Mouse (Mus musculus) liver, embryonic 12.5 days (tissue): ENCODE measurements around the gene Acot10. TPM values are rescaled to one million over a fixed set of nuclear protein-coding genes. Genes with fewer than 3 reads are reported as not detected.
"Not testable (repeated sequence)": the region's sequence is repeated elsewhere in the genome, so short reads cannot be mapped to it uniquely, and the experiment has no call there.

ENCODE experiments used
- ATAC-seq: fragments of 200-750 bp; cut with Nextera tagmentation; 2 replicates; pipeline ENCODE4 v1.8.0; 2017; ENCODE audit warnings: moderate number of reproducible peaks, mild to moderate bottlenecking, moderate library complexity
- H3K27ac ChIP-seq: fragments of 300-500 bp; sonication (generic); 2 replicates; pipeline ENCODE4 v1.5.1; 2016; ENCODE audit warnings: mild to moderate bottlenecking
- H3K27me3 ChIP-seq: fragments of 300-500 bp; sonication (generic); replicated peaks from 2 replicates; pipeline ENCODE4 v1.6.1; 2016; ENCODE audit warnings: mild to moderate bottlenecking, moderate library complexity
- H3K36me3 ChIP-seq: fragments of 300-500 bp; sonication (generic); 2 replicates; pipeline ENCODE4 v1.6.1; 2016; ENCODE audit warnings: mild to moderate bottlenecking, moderate library complexity
- H3K4me1 ChIP-seq: fragments of 300-500 bp; sonication (generic); 2 replicates; pipeline ENCODE4 v1.6.1; 2016
- H3K4me2 ChIP-seq: fragments of 300-500 bp; sonication (generic); 2 replicates; pipeline ENCODE4 v1.6.1; 2016; ENCODE audit warnings: mild to moderate bottlenecking, moderate library complexity
- H3K4me3 ChIP-seq: fragments of 300-500 bp; sonication (generic); 2 replicates; pipeline ENCODE4 v1.5.1; 2016; ENCODE audit warnings: mild to moderate bottlenecking, moderate library complexity
- H3K9ac ChIP-seq: fragments of 300-500 bp; sonication (generic); 2 replicates; pipeline ENCODE4 v1.6.1; 2016; ENCODE audit warnings: mild to moderate bottlenecking, moderate library complexity
- H3K9me3 ChIP-seq: fragments of 300-500 bp; sonication (generic); replicated peaks from 2 replicates; pipeline ENCODE4 v1.6.1; 2016; ENCODE audit warnings: mild to moderate bottlenecking, moderate library complexity
- WGBS: fragments of 180-500 bp; shearing (Covaris S2); methylation state at CpG from one replicate; pipeline ENCODE4 v1.1.7; 2016; ENCODE audit not compliant: insufficient replicate concordance; 5-methylcytosine and 5-hydroxymethylcytosine counted together
- polyA plus RNA-seq: library from polyadenylated mRNA; unstranded; fragments of >200 nt; fragmentation: Nextera tagmentation; extraction: Ambion mirVana; gene quantifications from 2 replicates; pipeline ENCODE4 v1.2.1, GENCODE M21; 2016

The Acot10 gene
- polyA plus RNA-seq: not detected in 2 replicates

DNA sequence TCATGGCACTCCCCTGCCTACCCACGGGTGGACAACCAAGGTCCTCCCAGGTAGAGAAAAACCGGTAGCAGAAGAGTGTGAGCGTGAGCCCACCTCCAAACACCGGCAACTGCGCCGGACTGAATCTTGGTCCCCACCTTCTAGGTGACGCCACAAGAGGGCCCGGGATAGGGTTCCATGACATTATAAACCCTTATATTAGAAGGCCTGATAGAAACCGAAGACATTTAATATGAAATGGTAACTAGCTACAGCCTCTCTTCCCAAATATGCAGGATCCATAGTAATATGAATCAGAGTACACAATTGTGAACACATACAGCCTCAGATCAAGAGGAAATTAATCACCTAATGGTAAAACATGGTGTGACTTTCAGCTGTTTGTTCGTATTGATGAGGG is at the start of gene Acot10:
TSS of gene Acot10 (minus strand) at position 101 of the 400 bp plus-strand sequence.
- Histone ChIP-seq H3K27ac (no peak within 1 kb of the TSS), H3K9ac (no peak within 1 kb of the TSS), H3K9me3 (no peaks in the 10 kb centered on the region), H3K27me3 (no peaks in the 10 kb centered on the region), H3K4me2 (no peak within 1 kb of the TSS), H3K4me1 (no peaks in the 10 kb centered on the region), H3K4me3 (no peak within 1 kb of the TSS), H3K36me3 (no peaks in the 10 kb centered on the region)
- 78% methylated on average over 10 of the region's 10 CpGs for WGBS
- no peak for ATAC-seq

- H3K27me3 ChIP-seq: no peaks in the 10 kb centered on the region
- H3K4me2 ChIP-seq: no peak overlapping the region
- H3K9ac ChIP-seq: no peak overlapping the region
- H3K9me3 ChIP-seq: no peaks in the 10 kb centered on the region
- no peak overlapping the region for H3K27ac ChIP-seq
- 58% methylated on average over 4 of the region's 4 CpGs for WGBS
- ATAC-seq: no peak
- H3K4me1 ChIP-seq: no peaks in the 10 kb centered on the region
- no peaks in the 10 kb centered on the region for H3K36me3 ChIP-seq
- H3K4me3 ChIP-seq: no peak overlapping the region
These were observed 45.3 kb upstream of the Acot10 start for GRCm38 (mm10) chr15:20711859-20712258.

DNA sequence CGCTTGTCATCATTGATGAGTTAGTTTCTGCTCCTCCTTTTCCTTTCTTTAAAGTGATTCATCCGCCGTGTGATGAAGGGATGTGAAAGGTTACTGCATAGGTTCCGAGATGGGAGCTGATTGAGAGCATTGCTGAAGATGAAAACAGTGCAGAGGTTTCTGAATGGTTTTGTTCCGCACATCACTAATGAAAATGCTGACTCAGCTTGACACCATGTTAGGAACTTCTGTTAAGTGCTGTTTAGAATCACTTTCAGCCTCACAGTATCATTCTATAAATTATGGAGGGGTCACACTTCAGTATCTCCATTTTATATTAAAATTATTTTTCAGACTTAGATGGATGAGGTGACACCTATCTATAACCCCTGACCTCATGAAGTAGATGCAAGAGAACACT is 29.7 kb upstream of the Acot10 start:
- Histone ChIP-seq H3K27me3 (no peaks in the 10 kb centered on the region), H3K9me3 (no peaks in the 10 kb centered on the region), H3K4me1 (no peaks in the 10 kb centered on the region), H3K4me2 (no peak overlapping the region), H3K27ac (no peak overlapping the region), H3K4me3 (no peak overlapping the region), H3K9ac (no peak overlapping the region), H3K36me3 (no peaks in the 10 kb centered on the region)
- 68% methylated on average over 5 of the region's 5 CpGs for WGBS
- no peak for ATAC-seq

- no peaks in the 10 kb centered on the region for H3K9me3 ChIP-seq
- H3K4me3 ChIP-seq: no peak overlapping the region
- H3K36me3 ChIP-seq: no peaks in the 10 kb centered on the region
- no peak for ATAC-seq
- H3K27me3 ChIP-seq: no peaks in the 10 kb centered on the region
- no peak overlapping the region for H3K9ac ChIP-seq
- H3K27ac ChIP-seq: no peak overlapping the region
- 71% methylated on average over 5 of the region's 5 CpGs for WGBS
- no peak overlapping the region for H3K4me2 ChIP-seq
- no peaks in the 10 kb centered on the region for H3K4me1 ChIP-seq
These were observed 17.6 kb upstream of the Acot10 start for GRCm38 (mm10) chr15:20684200-20684599.

DNA sequence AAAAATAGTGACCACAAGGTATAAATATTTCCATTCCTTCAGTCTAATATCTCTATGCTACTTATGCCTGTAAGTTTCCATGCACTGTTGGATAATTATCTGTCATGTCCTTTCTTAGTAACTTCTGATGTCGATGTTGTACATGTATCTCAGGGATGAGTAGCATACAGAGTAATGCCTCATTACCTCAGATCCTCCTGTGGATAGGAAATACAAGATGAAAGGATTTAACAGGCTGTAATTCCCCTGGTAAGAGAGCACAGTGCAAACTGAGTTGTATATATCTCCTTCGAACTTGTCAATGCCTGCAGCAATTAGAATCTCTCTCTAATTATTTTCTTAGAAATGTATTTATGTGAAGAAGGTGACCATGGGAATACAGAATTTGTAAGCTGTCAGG is 16.2 kb upstream of the Acot10 start:
- ATAC-seq: no peak
- no peak overlapping the region for H3K4me3 ChIP-seq
- WGBS: 58% methylated on average over 2 of the region's 2 CpGs
- H3K27me3 ChIP-seq: no peaks in the 10 kb centered on the region
- no peaks in the 10 kb centered on the region for H3K9me3 ChIP-seq
- H3K9ac ChIP-seq: no peak overlapping the region
- H3K27ac ChIP-seq: no peak overlapping the region
- H3K4me1 ChIP-seq: no peaks in the 10 kb centered on the region
- H3K4me2 ChIP-seq: no peak overlapping the region
- no peaks in the 10 kb centered on the region for H3K36me3 ChIP-seq

- not testable (repeated sequence) for H3K36me3 ChIP-seq, H3K4me1 ChIP-seq, H3K27me3 ChIP-seq, H3K4me3 ChIP-seq, H3K27ac ChIP-seq, H3K4me2 ChIP-seq, H3K9me3 ChIP-seq, ATAC-seq, H3K9ac ChIP-seq
- WGBS: 51% methylated on average over 2 of the region's 2 CpGs
These were observed 3.0 kb upstream of the Acot10 start for GRCm38 (mm10) chr15:20669507-20669906.

GRCm38 (mm10) chr15:20667989-20668388 is 1.4 kb upstream of the Acot10 start:
- 33% methylated on average over 1 of the region's 1 CpGs for WGBS
- Histone ChIP-seq H3K4me1 (no peaks in the 10 kb centered on the region), H3K4me2 (no peak overlapping the region), H3K36me3 (no peaks in the 10 kb centered on the region), H3K27ac (no peak overlapping the region), H3K9ac (no peak overlapping the region), H3K9me3 (no peaks in the 10 kb centered on the region), H3K27me3 (no peaks in the 10 kb centered on the region), H3K4me3 (no peak overlapping the region)
- ATAC-seq: no peak

- ATAC-seq: no peak
- no peaks in the 10 kb centered on the region for H3K9me3 ChIP-seq
These were observed 800 bp upstream of the Acot10 start for GRCm38 (mm10) chr15:20667350-20667749.

DNA sequence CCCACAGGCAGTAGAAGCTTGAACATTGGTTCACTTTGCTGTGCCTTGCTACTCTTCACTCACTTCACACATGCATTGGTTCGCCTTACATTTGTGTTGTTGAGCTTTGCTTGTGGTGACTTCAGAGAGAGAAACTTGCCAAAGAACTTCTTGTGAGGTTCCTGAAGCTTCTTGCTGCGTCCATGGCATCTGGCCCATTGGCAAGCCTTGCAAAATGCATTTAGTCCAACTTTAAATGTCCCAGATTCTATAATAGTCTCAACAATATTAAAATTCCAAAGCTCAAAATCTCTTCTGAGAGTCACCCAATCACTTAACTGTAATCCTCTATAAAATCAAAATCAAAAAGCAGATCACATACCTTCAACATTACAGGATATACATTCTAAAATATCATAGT is 6.3 kb downstream of the Acot10 start:
- 48% methylated on average over 2 of the region's 2 CpGs for WGBS
- ATAC-seq: no peak

More at GRCm38 (mm10) chr15:20667350-20667749, 800 bp upstream of the Acot10 start:
- no peaks in the 10 kb centered on the region for H3K36me3 ChIP-seq
- H3K4me3 ChIP-seq: no peak overlapping the region
- no peak overlapping the region for H3K9ac ChIP-seq
- H3K4me1 ChIP-seq: no peaks in the 10 kb centered on the region
- H3K27me3 ChIP-seq: no peaks in the 10 kb centered on the region
- H3K27ac ChIP-seq: no peak overlapping the region
- H3K4me2 ChIP-seq: no peak overlapping the region

DNA sequence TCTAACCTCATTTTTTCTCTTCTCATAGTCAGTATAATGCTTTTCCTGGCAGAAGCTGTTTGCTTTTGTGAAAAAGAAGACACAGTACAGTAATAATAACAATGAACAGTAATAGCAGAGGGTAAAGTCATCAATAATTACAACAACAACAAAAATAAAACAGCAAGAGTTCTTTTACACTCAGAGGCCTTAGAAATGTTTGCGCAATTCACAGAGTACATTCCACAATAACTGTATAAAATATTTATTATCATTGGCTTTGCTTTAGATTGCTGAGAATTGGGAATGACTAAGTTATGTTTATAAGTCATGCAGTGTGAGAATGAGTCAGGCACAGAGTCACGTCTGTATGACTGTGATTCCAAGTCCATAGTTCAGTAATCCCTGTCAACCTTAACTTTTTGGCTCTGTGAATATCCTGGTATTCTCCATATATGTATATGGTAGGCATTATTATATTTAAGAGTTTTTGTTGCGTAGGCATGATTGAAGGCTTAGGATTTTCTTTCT is 23.6 kb downstream of the Acot10 start:
- Histone ChIP-seq H3K27ac (no peak overlapping the region), H3K4me1 (no peaks in the 10 kb centered on the region), H3K9me3 (no peaks in the 10 kb centered on the region), H3K36me3 (no peaks in the 10 kb centered on the region), H3K4me2 (no peak overlapping the region), H3K4me3 (no peak overlapping the region), H3K9ac (no peak overlapping the region), H3K27me3 (no peaks in the 10 kb centered on the region)
- WGBS: 69% methylated on average over 3 of the region's 3 CpGs
- no peak for ATAC-seq

More for the DNA sequence above, 6.3 kb downstream of the Acot10 start:
- no peak overlapping the region for H3K27ac ChIP-seq
- H3K27me3 ChIP-seq: no peaks in the 10 kb centered on the region
- no peaks in the 10 kb centered on the region for H3K9me3 ChIP-seq
- H3K4me3 ChIP-seq: no peak overlapping the region
- H3K9ac ChIP-seq: no peak overlapping the region
- H3K36me3 ChIP-seq: no peaks in the 10 kb centered on the region
- no peaks in the 10 kb centered on the region for H3K4me1 ChIP-seq
- H3K4me2 ChIP-seq: no peak overlapping the region

DNA sequence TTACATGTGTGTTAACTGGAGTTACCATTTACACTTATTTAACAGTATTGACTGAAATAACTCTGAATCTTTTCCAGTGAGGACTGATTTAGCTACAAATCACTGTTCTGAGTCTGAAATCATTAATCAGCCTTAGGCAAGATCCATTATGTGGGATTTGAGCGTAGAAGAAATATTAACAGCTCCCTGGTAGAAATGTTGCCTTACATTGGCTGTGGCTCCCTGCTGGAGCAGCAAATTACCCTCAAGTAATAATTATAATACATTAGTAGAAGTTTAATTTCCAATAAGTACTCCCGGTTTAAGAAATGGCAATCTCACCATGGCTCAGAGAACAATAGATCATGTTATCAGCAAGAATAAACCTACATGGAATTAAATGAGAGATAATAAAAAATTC is 27.4 kb downstream of the Acot10 start:
- Histone ChIP-seq H3K27me3 (no peaks in the 10 kb centered on the region), H3K9ac (no peak overlapping the region), H3K4me1 (no peaks in the 10 kb centered on the region), H3K9me3 (no peaks in the 10 kb centered on the region), H3K36me3 (no peaks in the 10 kb centered on the region), H3K4me3 (no peak overlapping the region), H3K4me2 (no peak overlapping the region), H3K27ac (no peak overlapping the region)
- ATAC-seq: no peak
- WGBS: 70% methylated on average over 2 of the region's 2 CpGs

- no peak overlapping the region for H3K27ac ChIP-seq
- 58% methylated on average over 2 of the region's 2 CpGs for WGBS
- no peaks in the 10 kb centered on the region for H3K4me1 ChIP-seq
- H3K4me2 ChIP-seq: no peak overlapping the region
- H3K27me3 ChIP-seq: no peaks in the 10 kb centered on the region
- no peak overlapping the region for H3K9ac ChIP-seq
- no peak for ATAC-seq
- no peaks in the 10 kb centered on the region for H3K9me3 ChIP-seq
- H3K4me3 ChIP-seq: no peak overlapping the region
- no peaks in the 10 kb centered on the region for H3K36me3 ChIP-seq
These were observed 32.0 kb downstream of the Acot10 start for GRCm38 (mm10) chr15:20634593-20634992.
